Mouse (Mus musculus) liver, embryonic 14.5 days (tissue): ENCODE results near the gene Tgfbr3.

Experiments used
- CTCF ChIP-seq: IDR thresholded peaks from 2 replicates; pipeline ENCODE4 v1.5.1; 2016; ENCODE audit warnings: antibody characterized with exemption, low read depth, control low read depth
- EP300 ChIP-seq: IDR thresholded peaks from 2 replicates; pipeline ENCODE4 v1.6.1; 2016; ENCODE audit warnings: antibody characterized with exemption, low read depth

GRCm38 (mm10) chr5:107230189-107230588, 59.2 kb downstream of the Tgfbr3 start:
- TF ChIP-seq EP300 (peak; percentile 67), CTCF (no peak)
